Mouse (Mus musculus) testis, adult 2 months (tissue): ENCODE data around the gene Man2a2.

Experiments used
- CTCF ChIP-seq: fragments of 200-500 bp; IDR thresholded peaks from 2 replicates; pipeline ENCODE4 v1.5.1; 2012; ENCODE audit warnings: low read depth, mild to moderate bottlenecking, inconsistent platforms, low read length, moderate library complexity; ENCODE audit not compliant: control insufficient read depth, insufficient read depth, insufficient replicate concordance
- POLR2A ChIP-seq: fragments of 200-500 bp; IDR thresholded peaks from 2 replicates; pipeline ENCODE4 v1.6.1; 2012; ENCODE audit warnings: low read depth, mild to moderate bottlenecking, inconsistent platforms, low read length, moderate library complexity; ENCODE audit not compliant: control insufficient read depth

- no peak for TF ChIP-seq CTCF
- TF ChIP-seq POLR2A = no peak
These were observed 5.0 kb upstream of the Man2a2 start for GRCm38 (mm10) chr7:80376192-80376591.
